Mouse (Mus musculus) forebrain, embryonic 13.5 days (tissue): Measurements from ENCODE around the gene Dapk2. TPM values are rescaled to one million over a fixed set of nuclear protein-coding genes. Genes with fewer than 3 reads are reported as not detected.

Experiments used
- ATAC-seq: fragments of 200-750 bp; cut with Nextera tagmentation; 2 replicates; pipeline ENCODE4 v1.8.0; 2017
- H3K27ac ChIP-seq: fragments of 300-500 bp; sonication (generic); 2 replicates; pipeline ENCODE4 v1.5.1; 2015; ENCODE audit warnings: inconsistent platforms, mild to moderate bottlenecking, moderate library complexity
- H3K27me3 ChIP-seq: fragments of 300-500 bp; sonication (generic); 2 replicates; pipeline ENCODE4 v1.6.1; 2015; ENCODE audit warnings: mild to moderate bottlenecking, inconsistent platforms
- H3K36me3 ChIP-seq: fragments of 300-500 bp; sonication (generic); 2 replicates; pipeline ENCODE4 v1.6.1; 2015; ENCODE audit warnings: mild to moderate bottlenecking, inconsistent platforms; ENCODE audit not compliant: poor library complexity, severe bottlenecking
- H3K4me1 ChIP-seq: fragments of 300-500 bp; sonication (generic); 2 replicates; pipeline ENCODE4 v1.6.1; 2015; ENCODE audit warnings: inconsistent platforms
- H3K4me2 ChIP-seq: fragments of 300-500 bp; sonication (generic); 2 replicates; pipeline ENCODE4 v1.6.1; 2015; ENCODE audit warnings: inconsistent platforms, mild to moderate bottlenecking, moderate library complexity
- H3K4me3 ChIP-seq: fragments of 300-500 bp; sonication (generic); 2 replicates; pipeline ENCODE4 v1.5.1; 2015; ENCODE audit warnings: mild to moderate bottlenecking, inconsistent platforms
- H3K9ac ChIP-seq: fragments of 300-500 bp; sonication (generic); 2 replicates; pipeline ENCODE4 v1.6.1; 2015; ENCODE audit warnings: mild to moderate bottlenecking, inconsistent platforms
- H3K9me3 ChIP-seq: fragments of 300-500 bp; sonication (generic); replicated peaks from 2 replicates; pipeline ENCODE4 v1.6.1; 2016; ENCODE audit warnings: inconsistent platforms
- WGBS: fragments of 180-500 bp; shearing (Covaris S2); methylation state at CpG from one replicate; pipeline ENCODE4 v1.1.7; 2015; 5-methylcytosine and 5-hydroxymethylcytosine counted together
- polyA plus RNA-seq: library from polyadenylated mRNA; unstranded; fragments of >200 nt; fragmentation: Nextera tagmentation; extraction: Ambion mirVana; gene quantifications from 2 replicates; pipeline ENCODE4 v1.2.1, GENCODE M21; 2015

Gene Dapk2
- polyA plus RNA-seq, 1 experiment from 2014 or later, result 2.4 TPM

GRCm38 (mm10) chr9:66243240-66243639 lies 85.2 kb downstream of the Dapk2 start:
- ATAC-seq, result no peak
- Histone ChIP-seq H3K4me2 (no peak overlapping the region), H3K9ac (no peak overlapping the region), H3K4me3 (no peak overlapping the region), H3K4me1 (no peaks in the 10 kb centered on the region), H3K36me3 (no peaks in the 10 kb centered on the region), H3K27me3 (no peaks in the 10 kb centered on the region), H3K9me3 (no peaks in the 10 kb centered on the region), H3K27ac (no peak overlapping the region)
- WGBS, result 79% methylated on average over 4 of the region's 4 CpGs

- no peaks in the 10 kb centered on the region for H3K9me3 ChIP-seq
- H3K4me2 ChIP-seq, result no peak overlapping the region
- 90% methylated on average over 5 of the region's 5 CpGs for WGBS
- H3K27ac ChIP-seq, result no peak overlapping the region
- no peak for ATAC-seq
- H3K4me1 ChIP-seq, result no peaks in the 10 kb centered on the region
- no peak overlapping the region for H3K9ac ChIP-seq
- no peaks in the 10 kb centered on the region for H3K36me3 ChIP-seq
- H3K27me3 ChIP-seq, result no peaks in the 10 kb centered on the region
- H3K4me3 ChIP-seq, result no peak overlapping the region
These were observed 86.1 kb downstream of the Dapk2 start for GRCm38 (mm10) chr9:66244079-66244478.

DNA sequence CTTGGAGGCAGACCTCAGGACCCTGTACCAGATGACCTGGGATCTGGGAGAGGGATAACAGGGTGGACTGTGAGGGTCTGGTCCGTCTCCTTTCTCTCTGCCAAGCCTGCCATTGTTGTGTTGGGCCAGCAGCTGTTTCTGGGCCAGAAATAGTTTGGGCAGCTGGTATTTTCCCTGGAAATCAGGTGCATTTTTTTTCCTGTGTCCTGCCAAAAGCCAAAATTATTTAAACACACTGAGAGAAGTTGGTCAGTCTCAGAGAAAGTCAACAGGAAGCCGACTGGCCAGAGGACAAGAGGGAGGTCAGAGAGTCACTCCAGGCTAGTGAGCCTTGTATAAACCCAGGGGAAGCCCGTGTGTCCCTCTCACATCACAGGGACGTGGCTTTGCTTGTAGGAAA lies 87.7 kb downstream of the Dapk2 start:
- no peak overlapping the region for H3K9ac ChIP-seq
- H3K9me3 ChIP-seq, result no peaks in the 10 kb centered on the region
- no peak for ATAC-seq
- no peaks in the 10 kb centered on the region for H3K4me1 ChIP-seq
- no peak overlapping the region for H3K4me2 ChIP-seq
- WGBS, result 70% methylated on average over 4 of the region's 4 CpGs
- H3K27me3 ChIP-seq, result no peaks in the 10 kb centered on the region
- H3K27ac ChIP-seq, result no peak overlapping the region
- H3K4me3 ChIP-seq, result no peak overlapping the region
- H3K36me3 ChIP-seq, result no peaks in the 10 kb centered on the region

DNA sequence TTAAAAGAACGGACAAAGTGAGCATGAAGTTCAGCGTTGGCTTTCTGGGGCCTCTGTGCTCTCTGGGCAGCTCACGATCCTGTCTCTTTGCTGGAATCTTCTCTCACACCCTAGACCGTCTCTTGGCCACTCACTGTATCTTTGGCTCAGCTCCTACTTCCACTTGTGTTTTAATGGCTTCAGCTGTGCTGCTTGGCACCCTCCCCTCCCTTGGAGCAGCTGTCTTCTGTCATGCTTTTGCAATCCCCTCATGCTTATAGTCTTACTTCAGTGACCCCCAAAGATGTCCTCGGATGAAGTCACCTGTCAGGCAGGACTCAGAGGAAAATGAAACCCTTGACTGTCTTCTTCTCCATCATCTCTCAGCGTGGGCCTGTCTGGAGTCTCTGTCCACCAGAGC lies 91.3 kb downstream of the Dapk2 start:
- Histone ChIP-seq H3K9ac (no peak overlapping the region), H3K4me2 (no peak overlapping the region), H3K27me3 (no peaks in the 10 kb centered on the region), H3K36me3 (no peaks in the 10 kb centered on the region), H3K4me1 (no peaks in the 10 kb centered on the region), H3K4me3 (no peak overlapping the region), H3K27ac (no peak overlapping the region), H3K9me3 (no peaks in the 10 kb centered on the region)
- no peak for ATAC-seq
- 90% methylated on average over 6 of the region's 6 CpGs for WGBS

DNA sequence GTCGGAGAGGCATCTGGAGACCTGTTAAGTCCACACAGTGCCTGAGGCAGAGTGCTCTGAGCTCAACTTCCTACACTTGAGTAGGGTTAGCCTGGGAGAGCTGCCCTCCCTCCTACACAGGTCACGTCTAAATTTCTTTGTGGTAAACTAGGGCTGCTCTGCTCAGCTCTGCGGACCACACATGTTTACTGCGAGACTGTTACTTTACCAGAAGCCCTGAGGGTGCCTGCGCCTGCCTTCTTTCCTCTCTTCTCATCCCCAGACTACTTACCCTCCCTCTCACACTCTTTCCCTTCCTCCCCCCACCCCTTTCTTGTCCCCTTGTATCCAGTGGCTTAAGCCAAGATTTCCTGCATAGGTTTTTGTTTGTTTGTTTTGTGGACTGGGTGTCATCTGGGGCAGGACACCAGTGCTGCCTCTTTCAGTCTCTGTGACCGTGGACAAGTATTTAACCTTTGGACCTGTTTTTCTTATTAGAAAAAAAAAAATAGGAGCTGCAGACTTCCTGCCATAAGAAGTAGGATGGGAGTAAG lies 93.2 kb downstream of the Dapk2 start:
- Histone ChIP-seq H3K36me3 (no peaks in the 10 kb centered on the region), H3K4me2 (no peak overlapping the region), H3K4me1 (no peaks in the 10 kb centered on the region), H3K9me3 (no peaks in the 10 kb centered on the region), H3K27ac (no peak overlapping the region), H3K4me3 (no peak overlapping the region), H3K9ac (no peak overlapping the region), H3K27me3 (no peaks in the 10 kb centered on the region)
- ATAC-seq, result no peak
- WGBS, result 59% methylated on average over 6 of the region's 6 CpGs

DNA sequence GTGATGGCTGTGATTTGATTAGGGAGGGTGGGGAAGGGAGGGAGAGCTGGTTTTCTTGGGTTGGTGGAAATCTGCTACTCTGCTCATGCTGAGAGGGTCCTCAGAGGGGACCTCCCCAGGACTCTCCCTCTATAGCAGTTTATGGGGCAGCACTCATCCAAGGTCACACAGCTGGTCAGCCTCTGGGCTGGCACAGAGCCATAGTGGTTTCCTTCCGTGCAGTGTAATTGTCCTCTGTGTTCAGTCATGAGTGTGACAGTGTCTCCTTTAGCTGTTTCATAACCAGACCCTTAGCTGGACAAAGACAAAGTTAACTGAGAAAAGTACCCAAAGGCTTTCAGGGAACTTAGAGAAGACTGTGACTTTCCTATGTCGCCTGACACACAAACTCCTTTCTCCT lies 103.7 kb downstream of the Dapk2 start:
- no peaks in the 10 kb centered on the region for H3K27me3 ChIP-seq
- 0 out of 2 replicates have a peak, but pooled peaks cover 5% of the 10 kb centered on the region for H3K4me1 ChIP-seq
- H3K4me3 ChIP-seq, result no peak overlapping the region
- no peaks in the 10 kb centered on the region for H3K36me3 ChIP-seq
- no peak overlapping the region for H3K9ac ChIP-seq
- no peak overlapping the region for H3K4me2 ChIP-seq
- 78% methylated on average over 2 of the region's 2 CpGs for WGBS
- no peak overlapping the region for H3K27ac ChIP-seq
- no peak for ATAC-seq
- no peaks in the 10 kb centered on the region for H3K9me3 ChIP-seq

GRCm38 (mm10) chr9:66263701-66264100 lies 105.7 kb downstream of the Dapk2 start:
- no peak for ATAC-seq
- Histone ChIP-seq H3K9ac (no peak overlapping the region), H3K27me3 (no peaks in the 10 kb centered on the region), H3K4me3 (no peak overlapping the region), H3K4me2 (no peak overlapping the region), H3K27ac (no peak overlapping the region), H3K4me1 (0 out of 2 replicates have a peak, but pooled peaks cover 5% of the 10 kb centered on the region), H3K9me3 (no peaks in the 10 kb centered on the region), H3K36me3 (no peaks in the 10 kb centered on the region)
- 99% methylated on average over 2 of the region's 2 CpGs for WGBS

GRCm38 (mm10) chr9:66265645-66266044 lies 107.6 kb downstream of the Dapk2 start:
- no peaks in the 10 kb centered on the region for H3K36me3 ChIP-seq
- no peaks in the 10 kb centered on the region for H3K9me3 ChIP-seq
- 0 out of 2 replicates have a peak, but pooled peaks cover 5% of the 10 kb centered on the region for H3K4me1 ChIP-seq
- no peak overlapping the region for H3K9ac ChIP-seq
- H3K27me3 ChIP-seq, result no peaks in the 10 kb centered on the region
- no peak overlapping the region for H3K4me2 ChIP-seq
- ATAC-seq, result no peak
- no peak overlapping the region for H3K27ac ChIP-seq
- no peak overlapping the region for H3K4me3 ChIP-seq
- WGBS, result 61% methylated on average over 2 of the region's 2 CpGs

GRCm38 (mm10) chr9:66266237-66267170 lies 108.5 kb downstream of the Dapk2 start:
- 69% methylated on average over 5 of the region's 5 CpGs for WGBS
- H3K4me2 ChIP-seq, result no peak overlapping the region
- H3K4me1 ChIP-seq, result 0 out of 2 replicates have a peak, but pooled peaks cover 5% of the 10 kb centered on the region
- H3K27ac ChIP-seq, result no peak overlapping the region
- no peak overlapping the region for H3K9ac ChIP-seq
- H3K27me3 ChIP-seq, result no peaks in the 10 kb centered on the region
- no peak for ATAC-seq
- H3K36me3 ChIP-seq, result no peaks in the 10 kb centered on the region
- H3K9me3 ChIP-seq, result no peaks in the 10 kb centered on the region
- no peak overlapping the region for H3K4me3 ChIP-seq

DNA sequence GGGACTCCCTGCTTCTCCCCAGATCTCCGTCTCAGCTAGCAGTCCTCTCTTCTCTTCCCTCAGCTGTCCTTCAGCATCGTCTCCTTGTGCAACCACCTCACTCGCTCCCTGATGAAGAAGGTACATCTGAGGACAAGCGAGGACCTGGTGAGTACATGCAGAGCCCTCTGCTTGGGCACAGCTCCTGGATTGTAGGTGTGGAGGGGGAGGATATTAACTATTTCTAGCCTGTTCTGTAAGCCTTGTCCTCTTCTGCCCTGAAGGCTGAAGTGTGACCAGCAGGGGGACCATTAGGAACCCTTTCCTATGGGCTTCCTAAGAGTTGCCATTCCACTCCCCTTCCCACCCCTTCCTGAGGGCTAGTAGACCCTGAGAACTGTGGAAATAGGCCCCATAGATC lies 110.8 kb downstream of the Dapk2 start:
- ATAC-seq, result no peak
- WGBS, result 81% methylated on average over 4 of the region's 4 CpGs
- Histone ChIP-seq H3K4me2 (no peak overlapping the region), H3K27me3 (no peaks in the 10 kb centered on the region), H3K36me3 (no peaks in the 10 kb centered on the region), H3K9ac (no peak overlapping the region), H3K4me1 (0 out of 2 replicates have a peak, but pooled peaks cover 5% of the 10 kb centered on the region), H3K27ac (no peak overlapping the region), H3K9me3 (no peaks in the 10 kb centered on the region), H3K4me3 (no peak overlapping the region)

GRCm38 (mm10) chr9:66270038-66270437 lies 112.0 kb downstream of the Dapk2 start:
- 77% methylated on average over 4 of the region's 4 CpGs for WGBS
- Histone ChIP-seq H3K27ac (no peak overlapping the region), H3K36me3 (no peaks in the 10 kb centered on the region), H3K4me2 (no peak overlapping the region), H3K9ac (no peak overlapping the region), H3K4me3 (no peak overlapping the region), H3K9me3 (no peaks in the 10 kb centered on the region), H3K27me3 (no peaks in the 10 kb centered on the region), H3K4me1 (peaks cover 15% of the 10 kb centered on the region)
- no peak for ATAC-seq

GRCm38 (mm10) chr9:66271726-66272125 lies 113.7 kb downstream of the Dapk2 start:
- H3K27ac ChIP-seq, result no peak overlapping the region
- H3K4me3 ChIP-seq, result no peak overlapping the region
- no peak for ATAC-seq
- H3K9me3 ChIP-seq, result no peaks in the 10 kb centered on the region
- no peaks in the 10 kb centered on the region for H3K36me3 ChIP-seq
- H3K4me1 ChIP-seq, result peaks cover 27% of the 10 kb centered on the region
- H3K27me3 ChIP-seq, result no peaks in the 10 kb centered on the region
- 39% methylated on average over 5 of the region's 5 CpGs for WGBS
- H3K4me2 ChIP-seq, result no peak overlapping the region
- no peak overlapping the region for H3K9ac ChIP-seq
